ENCODE assay signal across 17 mouse cellular contexts in genomic region chr4:115878828-115879227, GRCm38 (mm10). TPM values are rescaled to one million over a fixed set of nuclear protein-coding genes. Genes with fewer than 3 reads are reported as not detected.
DNase-seq lines count a peak whose midpoint lies in the region; ATAC-seq lines count a peak whose summit lies in the region.
"Had no signal": no experiment of that assay in that cellular context is flagged by ENCODE, and none has a peak within 500 bp of the region (broad histone marks: within the 10 kb centered on the region; RNA-seq: fewer than 3 reads in every experiment).

No protein-coding gene starts in this region.

- H3K4me2 ChIP-seq in heart, embryonic 12.5 days, result peak overlapping the region; percentile 55; the same call in 1 of the 2 replicates
- no peak overlapping the region; the same call in 1 of the 2 replicates for H3K4me2 ChIP-seq in heart, embryonic 11.5 days
- peak overlapping the region; percentile 33; the same call in 1 of the 2 replicates for H3K4me2 ChIP-seq in neural tube, embryonic 11.5 days (ENCODE audit: low read depth)
- peak overlapping the region; percentile 38; the same call in 1 of the 2 replicates for H3K4me2 ChIP-seq in midbrain, embryonic 11.5 days

- no peaks in the 10 kb centered on the region for H3K9me3 ChIP-seq in heart, embryonic 12.5 days (replicated peaks)
- no peaks in the 10 kb centered on the region for H3K9me3 ChIP-seq in heart, embryonic 11.5 days (replicated peaks; ENCODE audit: control insufficient read depth, low read length)
- no peaks in the 10 kb centered on the region for H3K9me3 ChIP-seq in neural tube, embryonic 11.5 days (ENCODE audit: control insufficient read depth, low read length)
- H3K9me3 ChIP-seq in midbrain, embryonic 11.5 days (ENCODE audit: control insufficient read depth, low read length), result no peaks in the 10 kb centered on the region

- peaks cover 26% of the 10 kb centered on the region for H3K36me3 ChIP-seq in heart, embryonic 12.5 days
- peaks cover 3% of the 10 kb centered on the region; the same call in 1 of the 2 replicates for H3K36me3 ChIP-seq in heart, embryonic 11.5 days (ENCODE audit: control insufficient read depth, insufficient read depth, low read length)
- no peaks in the 10 kb centered on the region for H3K36me3 ChIP-seq in neural tube, embryonic 11.5 days (ENCODE audit: control insufficient read depth, insufficient read depth, low read length)
- H3K36me3 ChIP-seq in midbrain, embryonic 11.5 days (ENCODE audit: control insufficient read depth, insufficient read depth, low read length), result peaks cover 4% of the 10 kb centered on the region; the same call in 1 of the 2 replicates

- H3K27me3 ChIP-seq in heart, embryonic 12.5 days (replicated peaks), result peaks cover 23% of the 10 kb centered on the region; the same call in 1 of the 2 replicates
- no peaks in the 10 kb centered on the region; the same call in 1 of the 2 replicates for H3K27me3 ChIP-seq in heart, embryonic 11.5 days (ENCODE audit: control insufficient read depth, insufficient read depth, low read length)
- no peaks in the 10 kb centered on the region for H3K27me3 ChIP-seq in neural tube, embryonic 11.5 days (ENCODE audit: control insufficient read depth, insufficient read depth, low read length)
- no peaks in the 10 kb centered on the region for H3K27me3 ChIP-seq in midbrain, embryonic 11.5 days (ENCODE audit: control insufficient read depth, insufficient read depth, low read length)

- no peak for ATAC-seq in heart, embryonic 12.5 days (ENCODE audit: insufficient number of reproducible peaks, low FRiP score)
- ATAC-seq in heart, embryonic 11.5 days (replicated peaks; ENCODE audit: insufficient number of reproducible peaks, low FRiP score, low TSS enrichment), result no peak
- no peak for ATAC-seq in neural tube, embryonic 11.5 days (ENCODE audit: insufficient read depth, low FRiP score, low TSS enrichment)
- no peak for ATAC-seq in midbrain, embryonic 11.5 days (ENCODE audit: low FRiP score)
- ATAC-seq: intestine, postnatal 0 days had no signal

- H3K27ac ChIP-seq in heart, embryonic 12.5 days (ENCODE audit: poor library complexity, severe bottlenecking), result no peak overlapping the region
- no peak overlapping the region for H3K27ac ChIP-seq in heart, embryonic 11.5 days (ENCODE audit: low read depth, low read length)
- no peak overlapping the region for H3K27ac ChIP-seq in neural tube, embryonic 11.5 days (ENCODE audit: low read depth, low read length)
- peak overlapping the region; percentile 89 for H3K27ac ChIP-seq in midbrain, embryonic 11.5 days (ENCODE audit: low read depth, low read length)
- H3K27ac ChIP-seq: layer of hippocampus, adult 2 months had no signal

- no peak overlapping the region for H3K9ac ChIP-seq in heart, embryonic 12.5 days
- no peak overlapping the region for H3K9ac ChIP-seq in heart, embryonic 11.5 days (ENCODE audit: low read depth, low read length)
- no peak overlapping the region for H3K9ac ChIP-seq in neural tube, embryonic 11.5 days (ENCODE audit: low read length)
- H3K9ac ChIP-seq in midbrain, embryonic 11.5 days (ENCODE audit: low read length), result peak overlapping the region; percentile 57; the same call in 1 of the 2 replicates

- no peak for DNase-seq in neural tube, embryonic 11.5 days (ENCODE audit: low spot score)
- no peak for DNase-seq in neural tube, embryonic 10.5 days (ENCODE audit: extremely low spot score, low spot score)
- DNase-seq in midbrain, embryonic 11.5 days (ENCODE audit: low spot score, missing footprints), result peak; percentile 87
- no peak for DNase-seq in frontal cortex, postnatal 10 days (ENCODE audit: low spot score in 2 of 2)
- DNase-seq in thymus, postnatal 0 days (ENCODE audit: low spot score), result no peak
- DNase-seq: adrenal gland, postnatal 10 days; B cell, adult 2 months; cerebellum, adult 2 months; left cerebral cortex, postnatal 4 days; lung, adult 18-20 months had no signal

- WGBS in heart, embryonic 12.5 days, result 48% methylated on average over 9 of the region's 9 CpGs
- WGBS in heart, embryonic 11.5 days (ENCODE audit: insufficient replicate concordance), result 45% methylated on average over 9 of the region's 9 CpGs
- WGBS in neural tube, embryonic 11.5 days, result 47% methylated on average over 9 of the region's 9 CpGs
- WGBS in midbrain, embryonic 11.5 days, result 21% methylated on average over 9 of the region's 9 CpGs

- H3K4me1 ChIP-seq in heart, embryonic 12.5 days (replicated peaks), result peaks cover 11% of the 10 kb centered on the region
- peaks cover 9% of the 10 kb centered on the region for H3K4me1 ChIP-seq in heart, embryonic 11.5 days (ENCODE audit: control insufficient read depth, insufficient read depth, low read length)
- H3K4me1 ChIP-seq in neural tube, embryonic 11.5 days (ENCODE audit: control insufficient read depth, insufficient read depth, low read length), result peaks cover 19% of the 10 kb centered on the region
- H3K4me1 ChIP-seq in midbrain, embryonic 11.5 days (ENCODE audit: control insufficient read depth, insufficient read depth, low read length), result peaks cover 55% of the 10 kb centered on the region

- H3K4me3 ChIP-seq in heart, embryonic 12.5 days, result no peak overlapping the region
- no peak overlapping the region for H3K4me3 ChIP-seq in heart, embryonic 11.5 days (ENCODE audit: low read depth, low read length)
- H3K4me3 ChIP-seq in neural tube, embryonic 11.5 days (ENCODE audit: low read depth, low read length), result no peak overlapping the region
- H3K4me3 ChIP-seq in midbrain, embryonic 11.5 days (ENCODE audit: low read depth, low read length), result no peak overlapping the region
- H3K4me3 ChIP-seq: erythroblast, embryonic 14.5 days; layer of hippocampus, adult 2 months had no signal

RNA-seq across cellular contexts. Expression of gene Kncn, which starts 5.4 kb away (rescaled TPM):
- not detected in 2 replicates for polyA plus RNA-seq in heart, embryonic 12.5 days (2016; fragmentation: Nextera tagmentation; extraction: Ambion mirVana)
- polyA plus RNA-seq in heart, embryonic 11.5 days (2014; fragmentation: Nextera tagmentation; extraction: Ambion mirVana), result not detected in 2 replicates
- not detected in 2 replicates for polyA plus RNA-seq in neural tube, embryonic 11.5 days (2014; fragmentation: Nextera tagmentation; extraction: Ambion mirVana)
- not detected in 2 replicates for polyA plus RNA-seq in midbrain, embryonic 11.5 days (2014; fragmentation: Nextera tagmentation; extraction: Ambion mirVana)
- not detected in 2 replicates for polyA plus RNA-seq in thymus, postnatal 0 days (2015; fragmentation: Nextera tagmentation; extraction: Ambion mirVana)
- polyA plus RNA-seq: embryonic facial prominence, embryonic 11.5 days; intestine, postnatal 0 days; liver, adult 2 months had no signal

RNA-seq across cellular contexts. Expression of gene 6430628N08Rik, which starts 11.6 kb away (rescaled TPM):
- not detected in 2 replicates for polyA plus RNA-seq in heart, embryonic 12.5 days (2016; fragmentation: Nextera tagmentation; extraction: Ambion mirVana)
- not detected in 2 replicates for polyA plus RNA-seq in heart, embryonic 11.5 days (2014; fragmentation: Nextera tagmentation; extraction: Ambion mirVana)
- polyA plus RNA-seq in neural tube, embryonic 11.5 days (2014; fragmentation: Nextera tagmentation; extraction: Ambion mirVana), result not detected in 2 replicates
- 0.33 TPM in 1 of 2 replicates, not detected in the other for polyA plus RNA-seq in midbrain, embryonic 11.5 days (2014; fragmentation: Nextera tagmentation; extraction: Ambion mirVana)
- polyA plus RNA-seq in thymus, postnatal 0 days (2015; fragmentation: Nextera tagmentation; extraction: Ambion mirVana), result not detected in 2 replicates
- polyA plus RNA-seq: embryonic facial prominence, embryonic 11.5 days; erythroblast, embryonic 14.5 days; intestine, postnatal 0 days; liver, adult 2 months had no signal

RNA-seq across cellular contexts. Expression of gene Mknk1, which starts 39.8 kb away (rescaled TPM):
- 20.1 and 21.6 TPM in 2 replicates for polyA plus RNA-seq in heart, embryonic 12.5 days (2016; fragmentation: Nextera tagmentation; extraction: Ambion mirVana)
- 16.0 and 18.8 TPM in 2 replicates for polyA plus RNA-seq in heart, embryonic 11.5 days (2014; fragmentation: Nextera tagmentation; extraction: Ambion mirVana)
- 21.2 and 25.5 TPM in 2 replicates for polyA plus RNA-seq in neural tube, embryonic 11.5 days (2014; fragmentation: Nextera tagmentation; extraction: Ambion mirVana)
- 17.9 and 22.3 TPM in 2 replicates for polyA plus RNA-seq in midbrain, embryonic 11.5 days (2014; fragmentation: Nextera tagmentation; extraction: Ambion mirVana)
- polyA plus RNA-seq in thymus, postnatal 0 days (2015; fragmentation: Nextera tagmentation; extraction: Ambion mirVana), result 41.3 and 42.5 TPM in 2 replicates

RNA-seq across cellular contexts. Expression of gene Mob3c, which starts 50.9 kb away (rescaled TPM):
- polyA plus RNA-seq in heart, embryonic 12.5 days (2016; fragmentation: Nextera tagmentation; extraction: Ambion mirVana), result 6.7 TPM in 2 replicates
- 6.1 and 6.5 TPM in 2 replicates for polyA plus RNA-seq in heart, embryonic 11.5 days (2014; fragmentation: Nextera tagmentation; extraction: Ambion mirVana)
- polyA plus RNA-seq in neural tube, embryonic 11.5 days (2014; fragmentation: Nextera tagmentation; extraction: Ambion mirVana), result 3.2 and 4.1 TPM in 2 replicates
- polyA plus RNA-seq in midbrain, embryonic 11.5 days (2014; fragmentation: Nextera tagmentation; extraction: Ambion mirVana), result 2.5 and 3.7 TPM in 2 replicates
- polyA plus RNA-seq in thymus, postnatal 0 days (2015; fragmentation: Nextera tagmentation; extraction: Ambion mirVana), result 8.5 and 9.4 TPM in 2 replicates
